Mouse (Mus musculus): ENCODE measurements around the gene Cdk6. TPM values are rescaled to one million over a fixed set of nuclear protein-coding genes. Genes with fewer than 3 reads are reported as not detected.
"Not testable (repeated sequence)": the region's sequence is repeated elsewhere in the genome, so short reads cannot be mapped to it uniquely, and the experiment has no call there.

Cdk6 gene
- 10 to 100 TPM in 1 of 2 experiments, 1 to 10 TPM in 1; 9.5 to 17.1 TPM for total RNA-seq (2021)
- long read RNA-seq, experiment 1, transcript Cdk6-201 (7 exons, 2,470 nt) = major isoform, 5 of 7 reads
- long read RNA-seq, experiment 1, partial matches to known transcripts = 0 of 7 reads
- long read RNA-seq, experiment 1, other reads (novel, unspliced or antisense) = 2 of 7 reads
- long read RNA-seq, experiment 2, full-length matches to known transcripts = 4 of 6 reads
- long read RNA-seq, experiment 2, partial matches to known transcripts = 0 of 6 reads
- long read RNA-seq, experiment 2, other reads (novel, unspliced or antisense) = 2 of 6 reads

DNA sequence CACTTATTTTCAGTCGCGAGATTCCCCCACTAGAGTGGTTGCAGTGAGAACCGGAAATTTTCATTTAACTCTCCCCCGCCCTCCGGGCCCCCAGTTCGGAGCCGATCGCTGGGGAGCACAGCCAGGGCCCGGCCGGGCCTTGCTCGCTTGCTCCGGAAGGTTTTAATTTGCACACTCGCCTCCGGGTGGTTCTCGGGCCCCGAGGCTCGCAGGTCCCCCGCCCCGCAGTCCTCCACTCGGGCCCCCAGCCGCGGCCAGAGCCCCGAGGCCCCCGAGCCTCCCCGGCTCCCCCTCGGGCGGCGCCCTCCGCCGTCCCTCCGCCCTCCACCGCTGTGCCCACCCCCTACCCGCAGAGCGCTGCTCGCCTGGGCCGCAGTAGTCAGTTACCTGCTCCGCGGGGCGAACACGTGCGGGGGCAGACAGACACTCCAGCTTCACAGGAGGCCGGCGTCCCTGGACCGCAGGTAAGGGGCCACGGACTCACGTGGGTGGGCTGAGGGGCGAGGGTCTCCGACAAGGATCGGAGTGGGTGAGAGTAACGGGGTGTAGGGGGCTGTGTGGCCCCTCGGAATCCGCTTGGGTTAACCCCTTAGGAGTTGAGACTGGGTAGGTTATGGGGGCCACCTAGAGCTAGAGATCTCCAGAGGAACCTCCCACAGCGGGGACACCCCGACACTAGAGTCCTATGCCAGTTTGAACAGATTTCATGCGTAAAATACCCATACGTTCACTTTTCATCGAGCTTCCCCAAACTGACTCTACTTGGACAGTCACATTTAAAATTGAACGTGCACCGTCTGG is at the start of gene Cdk6:
TSS of gene Cdk6 (plus strand) at position 375 of the 801 bp plus-strand sequence.
- peak; percentile 53 to 55 for DNase-seq (ENCODE audit: low spot score in 2 of 2)

DNA sequence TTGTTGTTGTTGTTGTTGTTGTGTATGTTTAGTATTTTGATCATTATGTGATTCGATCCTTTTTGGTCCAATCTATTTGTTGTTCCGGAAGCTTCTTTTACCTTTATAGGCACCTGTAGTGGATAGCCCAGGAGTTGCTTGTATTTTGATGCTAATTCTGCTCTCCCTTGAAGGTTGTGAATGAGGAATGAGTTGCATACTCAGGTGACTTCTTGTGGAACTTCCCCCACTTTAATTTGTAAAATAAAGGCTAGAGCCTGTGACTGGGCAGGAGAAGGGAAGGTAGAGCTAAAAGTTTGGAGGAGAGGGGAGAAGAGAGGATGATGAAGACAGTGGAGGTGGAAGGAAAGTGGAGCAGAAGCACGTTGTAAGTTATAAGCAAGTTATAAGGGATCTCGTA is 47.6 kb upstream of the Cdk6 start:
- no peak for DNase-seq (ENCODE audit: low spot score in 2 of 2)

DNA sequence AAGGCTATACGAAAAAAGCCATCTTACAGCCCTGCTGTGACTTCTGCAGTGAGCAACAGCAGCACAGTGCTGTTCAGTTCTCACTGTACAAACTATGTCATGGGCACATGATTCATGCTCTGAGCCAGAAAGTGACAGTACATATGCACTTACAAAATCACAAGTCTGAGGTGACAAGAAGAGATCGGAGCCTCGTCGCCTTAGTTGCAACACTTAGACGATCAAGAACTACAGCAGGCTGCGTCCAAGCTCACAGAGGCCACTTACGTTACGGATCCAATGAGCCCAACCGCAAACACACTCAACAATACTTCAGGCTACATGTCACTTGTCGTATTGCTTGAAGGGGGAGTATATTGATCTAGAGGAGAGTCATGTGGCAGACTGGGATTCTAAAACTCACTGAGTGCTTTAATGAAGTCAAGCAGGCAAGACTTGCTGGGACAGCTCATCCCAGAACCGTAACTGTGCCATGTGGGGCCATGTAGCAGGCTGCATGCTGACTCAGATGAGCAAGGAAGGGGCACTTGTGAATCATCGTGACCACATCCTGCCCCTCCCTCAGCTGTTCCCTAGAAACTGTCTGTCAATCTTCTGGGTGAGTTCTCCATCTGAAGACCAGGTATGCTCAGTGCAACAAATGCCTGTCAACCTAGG is 40.4 kb upstream of the Cdk6 start:
- peak in 1 of 2 experiments; percentile 23 for DNase-seq (ENCODE audit: low spot score in 2 of 2)

DNA sequence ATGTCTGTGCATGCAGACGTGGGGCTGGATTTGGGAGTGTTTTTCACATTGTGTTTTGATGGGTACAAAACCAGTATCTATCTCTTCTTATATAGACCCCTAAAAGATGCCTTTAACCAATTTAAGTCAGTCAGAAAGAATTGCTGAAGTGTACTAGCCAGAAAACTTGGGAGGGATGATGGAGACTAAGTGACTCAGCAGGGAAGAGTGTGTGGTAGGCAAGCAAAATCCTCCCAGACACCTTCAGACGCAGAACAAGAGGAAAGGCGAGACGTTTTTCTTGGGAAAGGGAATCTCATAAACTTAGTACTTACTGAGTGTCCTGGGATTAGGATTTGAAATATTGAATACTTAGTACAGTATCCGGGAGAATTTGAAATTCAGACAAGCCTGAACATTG is 39.8 kb upstream of the Cdk6 start:
- DNase-seq (ENCODE audit: low spot score in 2 of 2) = no peak

DNA sequence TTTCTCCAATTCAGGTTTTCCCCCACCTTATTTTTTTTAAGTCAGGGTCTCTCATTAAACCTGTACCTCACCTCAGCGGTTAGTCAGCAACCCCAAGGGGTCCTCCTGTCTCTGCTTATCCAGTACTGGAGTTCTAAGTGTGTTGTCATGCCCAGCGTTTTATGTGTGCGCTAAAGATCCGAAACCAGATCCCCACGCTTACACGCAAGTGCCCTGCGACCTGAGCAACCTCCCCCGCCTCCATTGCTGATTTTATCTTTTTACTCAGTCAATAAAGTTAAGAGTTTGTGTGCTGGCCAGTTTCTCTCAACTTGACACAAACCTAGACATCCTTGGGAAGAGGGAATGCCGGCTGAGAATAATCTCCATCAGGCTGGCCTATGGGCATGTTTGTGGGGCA is 37.4 kb upstream of the Cdk6 start:
- no peak for DNase-seq (ENCODE audit: low spot score in 2 of 2)

DNA sequence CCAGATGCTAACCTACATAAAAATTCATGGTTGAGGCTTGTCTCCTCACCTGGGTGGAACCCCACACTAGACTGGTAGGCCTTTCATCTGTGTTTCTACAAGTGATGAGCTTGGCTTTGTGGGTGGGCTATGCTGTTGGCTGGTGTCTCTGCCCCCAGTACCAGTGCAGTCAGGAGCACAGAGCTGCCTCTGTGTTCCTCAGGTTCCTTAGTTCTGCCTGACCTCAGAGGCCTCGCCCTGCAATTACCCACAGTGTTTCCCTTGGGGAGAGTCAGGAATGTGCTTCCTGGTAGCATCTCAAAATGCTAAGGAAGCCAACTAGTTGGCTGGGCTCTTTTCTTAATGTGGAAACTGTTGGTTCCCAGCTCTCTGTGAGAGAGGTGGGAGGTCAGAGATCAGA is 35.1 kb upstream of the Cdk6 start:
- no peak for DNase-seq (ENCODE audit: low spot score in 2 of 2)

DNA sequence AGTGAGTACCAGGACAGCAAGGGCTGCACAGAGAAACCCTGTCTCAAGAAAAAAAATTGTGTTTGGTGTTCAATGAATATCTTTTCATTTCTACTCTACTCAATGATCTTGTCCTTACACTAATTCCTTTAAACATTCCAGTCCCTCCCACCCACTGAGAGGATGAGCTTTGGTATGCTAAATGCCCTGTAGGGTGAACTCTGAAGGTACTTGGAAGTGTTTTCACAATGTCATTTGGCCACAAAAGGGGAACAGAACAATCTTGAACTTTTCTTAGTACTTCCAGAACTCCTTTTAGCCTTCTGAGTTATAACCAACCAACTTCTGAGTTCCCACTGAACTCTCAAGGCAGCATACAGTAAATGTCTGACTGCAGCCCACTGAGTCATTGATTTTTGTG is 32.2 kb upstream of the Cdk6 start:
- no peak for DNase-seq (ENCODE audit: low spot score in 2 of 2)

DNA sequence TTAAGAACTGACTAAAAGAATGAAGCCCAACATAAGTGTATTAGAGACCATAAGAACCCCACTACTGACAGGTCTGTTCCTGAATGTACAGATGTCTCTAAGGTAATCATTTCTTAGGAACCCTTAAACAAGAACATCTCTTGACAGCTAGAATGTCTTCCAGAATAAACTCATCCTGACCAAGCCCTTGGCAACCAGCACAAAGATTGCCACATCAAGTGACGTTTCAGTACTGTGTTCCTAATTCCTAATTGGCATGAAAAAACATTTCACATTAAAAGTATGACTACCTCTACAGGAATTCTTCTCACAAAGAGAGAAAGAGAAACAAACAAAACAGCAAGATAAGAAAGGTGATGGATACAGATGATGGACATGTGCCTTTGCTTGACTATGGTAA is 31.7 kb upstream of the Cdk6 start:
- DNase-seq (ENCODE audit: low spot score in 2 of 2) = no peak

DNA sequence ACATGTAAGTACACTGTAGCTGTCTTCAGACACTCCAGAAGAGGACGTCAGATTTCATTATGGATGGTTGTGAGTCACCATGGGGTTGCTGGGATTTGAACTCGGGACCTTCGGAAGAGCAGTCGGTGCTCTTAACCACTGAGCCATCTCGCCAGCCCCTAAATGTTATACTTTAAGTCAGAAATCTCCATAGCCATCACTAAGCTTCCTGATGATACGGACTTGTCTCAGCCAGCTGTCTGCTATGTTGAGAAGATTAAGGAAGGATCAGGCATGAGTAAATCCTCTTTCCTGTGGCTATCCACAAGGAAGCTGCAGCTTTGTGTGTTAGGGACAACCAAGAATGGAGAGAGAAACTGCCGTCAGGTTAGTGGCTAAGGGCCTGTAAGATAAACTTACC is 30.1 kb upstream of the Cdk6 start:
- not testable (repeated sequence) for DNase-seq (ENCODE audit: low spot score in 2 of 2)

DNA sequence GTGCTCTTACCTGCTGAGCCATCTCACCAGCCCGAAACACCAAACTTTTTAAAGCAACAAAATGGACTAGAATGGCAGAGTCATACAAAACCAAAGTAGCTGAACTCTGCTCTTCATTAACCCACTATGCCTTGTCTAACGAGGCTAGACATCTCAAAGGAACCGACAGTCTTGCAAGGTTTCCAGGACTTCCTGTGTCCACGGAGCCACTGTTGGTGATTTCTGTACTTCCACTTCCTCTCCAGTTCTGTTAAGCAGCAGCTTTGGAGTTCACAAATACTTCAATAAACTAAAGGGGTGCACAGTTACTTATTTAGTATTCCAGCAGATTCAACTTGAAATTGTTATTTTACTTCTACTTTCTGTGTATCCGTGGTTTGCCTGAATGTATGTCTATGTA is 23.6 kb upstream of the Cdk6 start:
- not testable (repeated sequence) for DNase-seq (ENCODE audit: low spot score in 2 of 2)

DNA sequence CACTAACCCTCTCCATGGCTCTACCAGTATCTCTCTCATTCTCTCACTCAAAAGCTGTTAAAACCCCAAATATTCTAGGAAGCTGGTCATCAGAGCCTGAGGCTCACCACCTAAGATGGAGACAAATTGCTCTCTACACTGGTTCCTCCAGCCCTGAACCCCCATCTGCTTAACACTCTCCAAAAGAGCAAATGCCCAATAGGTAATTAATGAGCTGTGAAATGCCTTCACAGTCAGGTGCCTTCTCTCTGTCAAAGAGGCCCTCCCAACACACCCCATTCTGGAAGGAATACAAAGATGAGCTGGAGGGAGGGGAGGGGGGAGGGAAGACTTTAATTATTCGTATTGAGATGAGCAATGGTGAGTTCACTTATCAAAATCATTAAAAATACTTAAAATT is 21.1 kb upstream of the Cdk6 start:
- DNase-seq (ENCODE audit: low spot score in 2 of 2) = no peak

DNA sequence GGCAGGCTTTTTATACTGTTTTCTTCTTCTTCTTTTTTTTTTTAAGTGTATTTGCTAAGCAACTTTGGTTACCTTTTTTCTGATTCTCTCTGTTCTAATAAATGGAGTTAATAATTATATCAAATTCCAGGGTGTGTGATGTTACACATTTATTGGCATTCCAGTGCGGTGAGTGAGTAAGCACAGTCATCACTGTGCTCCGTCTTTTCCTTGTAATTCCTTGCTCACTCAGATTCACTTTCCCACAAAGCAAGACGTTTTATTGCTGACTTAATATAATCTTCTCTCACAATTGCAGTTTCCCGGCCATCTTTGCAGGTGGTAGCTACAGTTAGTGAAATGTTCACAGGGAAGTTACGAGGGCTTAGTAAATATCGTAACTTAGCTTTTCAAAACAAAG is 19.2 kb upstream of the Cdk6 start:
- no peak for DNase-seq (ENCODE audit: low spot score in 2 of 2)

DNA sequence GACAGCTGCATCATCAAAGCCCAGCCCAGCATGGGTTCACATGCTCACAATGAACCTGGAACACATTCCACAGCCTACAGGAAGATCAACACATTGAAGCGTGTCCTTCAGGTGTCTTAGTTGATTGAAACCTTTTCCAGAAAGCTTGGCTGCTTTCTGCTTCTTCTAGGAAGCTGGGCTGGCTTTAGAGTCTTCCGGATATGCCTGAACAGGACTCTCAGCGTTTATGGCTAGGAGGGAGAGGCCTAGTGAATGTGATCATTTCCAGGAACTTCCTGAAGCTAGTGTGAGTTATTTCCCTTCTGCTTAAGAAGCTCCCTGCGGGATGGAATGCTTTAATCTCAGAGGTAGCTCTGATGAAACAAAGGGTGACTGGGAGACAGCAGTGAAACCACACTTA is 17.2 kb upstream of the Cdk6 start:
- no peak for DNase-seq (ENCODE audit: low spot score in 2 of 2)

DNA sequence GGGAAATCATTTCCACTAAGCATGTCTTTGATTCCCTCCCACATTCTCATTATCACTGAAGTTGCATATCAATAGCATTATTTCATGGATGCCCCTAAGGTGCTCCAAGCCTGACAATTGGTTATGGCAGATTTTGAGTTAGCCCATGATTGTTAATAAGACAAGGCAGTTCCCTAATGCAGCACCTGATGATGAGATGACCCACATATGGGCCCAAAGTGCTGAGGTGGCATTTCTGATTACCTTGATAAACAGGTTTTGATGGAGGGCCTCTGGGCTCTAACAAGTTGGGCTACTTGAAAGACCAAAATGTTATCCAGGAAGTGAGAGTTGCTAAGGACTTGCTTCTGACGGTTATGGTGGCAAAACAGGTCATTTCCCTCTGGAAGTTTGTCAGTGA is 11.9 kb upstream of the Cdk6 start:
- no peak for DNase-seq (ENCODE audit: low spot score in 2 of 2)

DNA sequence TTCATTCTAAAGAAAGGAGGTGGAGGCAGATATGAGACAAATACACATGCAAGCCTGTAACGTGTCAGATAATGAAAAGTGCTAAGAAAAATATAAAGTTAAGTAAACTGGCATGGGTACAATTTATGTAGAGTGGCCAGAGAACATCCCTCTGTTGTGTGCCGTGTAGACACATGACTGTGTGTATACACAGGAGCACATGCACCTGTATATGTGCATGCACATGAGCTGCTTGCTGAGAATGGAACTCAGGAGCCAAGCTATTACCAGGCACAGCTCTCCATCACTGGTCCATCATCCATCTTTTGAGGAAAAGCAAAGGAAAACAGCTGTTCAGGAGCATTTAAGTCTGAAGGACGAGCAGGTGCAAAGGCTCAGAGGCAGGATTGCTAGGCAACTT is 10.4 kb upstream of the Cdk6 start:
- DNase-seq (ENCODE audit: low spot score in 2 of 2) = no peak

DNA sequence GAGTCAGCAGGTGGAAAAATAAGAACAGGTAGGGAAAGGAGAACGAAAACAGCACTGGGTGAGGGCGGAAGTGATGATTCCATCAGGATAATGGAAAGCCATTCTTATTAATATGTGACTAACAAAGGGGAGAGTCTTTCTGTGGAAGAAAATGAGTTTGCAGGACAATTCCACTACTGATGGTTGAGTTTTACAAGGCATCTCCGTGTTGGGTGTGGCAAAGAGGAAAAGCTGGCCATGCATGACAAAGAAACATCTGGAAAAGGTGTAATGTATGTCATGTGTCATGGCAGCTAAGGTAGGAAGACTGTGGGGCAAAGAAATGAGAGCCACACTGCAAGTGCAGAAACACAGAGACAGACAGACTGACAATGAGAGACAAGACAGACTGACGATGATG is 8.3 kb upstream of the Cdk6 start:
- DNase-seq (ENCODE audit: low spot score in 2 of 2) = not testable (repeated sequence)

DNA sequence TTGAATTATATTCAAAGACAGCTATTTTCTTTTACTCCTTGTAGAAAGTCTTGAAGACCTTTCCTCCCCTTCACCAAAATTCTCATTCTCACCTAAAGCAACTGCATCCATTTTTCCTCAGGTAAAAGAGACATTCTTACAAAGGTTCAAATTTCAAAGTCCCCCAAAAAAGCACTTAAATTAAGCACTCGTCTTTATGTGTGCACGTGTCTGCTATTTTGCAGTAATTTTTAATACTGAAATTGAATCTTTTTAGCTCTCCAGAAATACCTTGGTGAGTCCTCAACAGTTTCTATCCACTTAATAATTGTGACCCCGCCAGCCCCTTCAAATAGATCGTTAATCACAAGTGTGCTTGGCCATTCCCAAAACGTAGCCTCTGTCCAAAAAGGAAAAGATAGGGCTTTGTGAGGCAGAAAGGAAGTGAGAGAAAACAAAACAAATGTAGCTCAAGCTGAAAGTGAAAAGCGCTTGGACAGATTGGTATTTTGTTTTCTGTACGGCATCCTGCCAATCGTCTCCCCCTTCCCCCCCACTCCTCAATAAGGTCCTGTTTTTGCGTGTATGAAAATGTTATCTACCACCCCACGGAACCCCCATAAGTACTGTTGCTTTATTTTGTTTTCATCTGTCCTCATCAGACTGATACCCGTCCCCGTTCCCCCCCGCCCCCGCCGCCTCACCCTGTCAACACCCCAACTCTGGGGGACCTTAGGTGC is 786 bp upstream of the Cdk6 start:
- DNase-seq (ENCODE audit: low spot score in 2 of 2) = not testable (repeated sequence)

DNA sequence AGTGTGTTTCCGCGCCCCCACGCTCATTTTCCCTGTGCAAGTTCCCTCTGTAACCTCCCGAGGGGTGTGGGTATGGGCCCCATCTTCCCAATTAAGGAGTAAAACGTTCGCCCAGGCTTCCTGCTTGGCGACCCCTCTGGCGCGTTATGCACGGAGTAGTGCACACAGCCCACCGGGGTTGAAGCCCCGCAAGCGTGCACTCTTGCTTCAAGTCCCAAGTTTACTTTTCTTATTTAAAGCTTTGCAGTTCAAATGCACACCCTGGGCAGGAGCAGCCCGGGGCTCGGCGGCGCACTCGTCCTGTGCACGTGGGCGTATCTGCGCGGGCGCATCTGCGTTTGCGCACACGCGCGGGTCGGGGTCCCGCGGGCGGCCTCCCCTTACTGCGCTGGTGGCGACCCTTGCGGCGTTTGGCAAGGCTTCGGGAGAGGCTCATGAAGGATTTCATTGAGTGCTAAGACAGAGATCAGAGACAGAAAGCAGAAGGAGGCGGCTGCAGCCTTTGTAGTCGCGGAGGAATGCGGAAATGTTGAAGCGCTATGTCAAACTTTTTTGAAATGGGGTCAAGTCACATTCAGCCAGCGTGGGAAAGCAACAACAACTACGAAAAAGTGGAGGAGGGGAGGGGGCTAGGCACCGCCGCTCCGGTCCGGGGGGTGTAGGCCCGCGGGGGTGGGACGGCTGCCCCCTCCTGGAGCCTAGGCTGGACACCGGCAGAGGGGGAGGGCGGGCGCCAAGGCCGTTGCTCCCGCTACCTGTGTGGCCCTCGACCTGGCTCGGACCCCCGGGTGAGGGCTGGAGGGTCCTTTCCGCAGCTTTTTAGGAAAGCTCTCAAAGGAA is 866 bp downstream of the Cdk6 start:
- DNase-seq (ENCODE audit: low spot score in 2 of 2) = peak; percentile 56 to 62

DNA sequence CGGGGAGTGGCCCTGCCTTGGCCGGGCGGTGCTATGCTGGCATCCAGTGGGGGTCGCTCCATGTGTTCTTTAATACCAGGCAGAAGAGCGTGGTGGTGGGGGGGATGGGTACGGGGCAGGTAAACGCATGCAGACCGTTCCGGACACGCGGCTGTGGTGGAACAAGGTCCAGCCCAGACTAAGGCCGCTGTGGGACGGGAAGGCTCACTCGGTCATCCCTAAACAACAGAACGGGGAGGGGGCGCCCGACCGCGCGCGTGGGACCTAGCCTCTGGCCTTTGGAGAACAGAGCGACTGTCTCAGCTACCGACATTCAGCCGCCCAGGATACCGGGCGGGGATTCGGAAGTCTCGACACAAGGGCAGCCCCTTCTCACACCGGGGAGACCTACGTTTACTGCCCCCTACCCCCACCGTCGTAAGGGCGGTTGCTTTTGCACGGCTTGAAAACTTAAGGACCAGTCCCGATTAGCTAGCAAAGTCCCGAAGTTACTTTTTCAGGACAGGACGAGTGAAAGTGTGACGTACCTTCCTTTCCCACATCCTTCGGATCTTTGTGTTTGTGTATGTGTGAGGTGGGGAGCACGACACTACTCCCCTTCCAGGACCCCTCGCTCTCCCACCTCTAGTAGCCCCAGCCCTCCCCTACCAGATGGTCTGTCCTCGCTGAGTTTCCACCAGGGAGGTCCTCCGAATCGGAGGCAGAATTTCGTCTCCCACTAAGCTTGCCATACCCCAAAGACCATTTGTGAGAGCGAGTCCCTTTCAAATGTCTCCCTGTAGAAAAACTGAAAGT is 1.7 kb downstream of the Cdk6 start:
- DNase-seq (ENCODE audit: low spot score in 2 of 2) = peak; percentile 51 to 63
